ENCODE assay signal across 9 mouse cellular contexts in the genomic region with DNA sequence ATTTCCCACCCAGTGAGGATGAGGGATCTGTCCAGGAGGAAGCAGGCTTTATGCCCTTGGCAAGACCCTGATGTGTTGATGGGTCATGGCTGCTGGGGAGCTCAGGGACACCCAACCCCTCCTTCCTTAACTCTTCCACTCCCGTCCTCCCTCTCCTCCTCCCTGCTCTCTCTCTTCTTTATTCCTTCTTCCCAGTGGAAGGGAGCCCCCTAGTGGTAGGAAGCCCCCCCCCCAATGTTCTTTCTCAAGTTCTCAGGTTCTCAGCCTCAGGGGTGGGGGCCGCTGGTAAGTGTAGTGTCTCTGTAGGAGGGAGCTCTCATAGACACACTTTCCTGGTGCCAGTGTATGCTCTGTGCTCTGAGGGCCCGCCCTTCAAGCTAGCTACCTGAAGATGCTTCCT.
DNase-seq lines count a peak whose midpoint lies in the region; ATAC-seq lines count a peak whose summit lies in the region.
"Had no signal": no experiment of that assay in that cellular context is flagged by ENCODE, and none has a peak within 500 bp of the region (broad histone marks: within the 10 kb centered on the region; RNA-seq: fewer than 3 reads in every experiment).

No protein-coding gene starts in this region.

- H3K4me1 ChIP-seq in forebrain, embryonic 14.5 days (ENCODE audit: control insufficient read depth, insufficient read depth, low read length) = no peaks in the 10 kb centered on the region
- 0 out of 2 replicates have a peak, but pooled peaks cover 3% of the 10 kb centered on the region for H3K4me1 ChIP-seq in forebrain, embryonic 15.5 days
- no peaks in the 10 kb centered on the region for H3K4me1 ChIP-seq in liver, embryonic 11.5 days (replicated peaks; ENCODE audit: control insufficient read depth, insufficient read depth, low read length)
- peaks cover 23% of the 10 kb centered on the region for H3K4me1 ChIP-seq in limb, embryonic 10.5 days

- peak; percentile 37 for DNase-seq in forebrain, embryonic 14.5 days (ENCODE audit: low spot score)
- DNase-seq in liver = peak; percentile 13
- no peak for DNase-seq in liver, embryonic 11.5 days (ENCODE audit: low spot score)
- DNase-seq in Muller cell, postnatal 12 days (ENCODE audit: inconsistent ontology term) = peak; percentile 18
- no peak for DNase-seq in limb, embryonic 10.5 days (ENCODE audit: low spot score)
- no peak for DNase-seq in right cerebral cortex, postnatal 10 days (ENCODE audit: low spot score in 2 of 2)

- ATAC-seq in forebrain, embryonic 14.5 days = no peak
- ATAC-seq in forebrain, embryonic 15.5 days (replicated peaks) = no peak
- no peak for ATAC-seq in liver, embryonic 11.5 days (replicated peaks; ENCODE audit: low FRiP score)
- ATAC-seq in inflammation-experienced regulatory T-cells, adult 6 months = no peak

- no peak overlapping the region for H3K4me3 ChIP-seq in forebrain, embryonic 14.5 days (ENCODE audit: low read depth, low read length)
- H3K4me3 ChIP-seq in forebrain, embryonic 15.5 days = no peak overlapping the region
- no peak overlapping the region for H3K4me3 ChIP-seq in liver, embryonic 11.5 days (ENCODE audit: low read depth, low read length)
- no peak overlapping the region for H3K4me3 ChIP-seq in limb, embryonic 10.5 days
- H3K4me3 ChIP-seq: erythroblast, embryonic 14.5 days had no signal

- no peak overlapping the region for H3K9ac ChIP-seq in forebrain, embryonic 14.5 days (ENCODE audit: low read length)
- no peak overlapping the region for H3K9ac ChIP-seq in forebrain, embryonic 15.5 days (replicated peaks)
- H3K9ac ChIP-seq in liver, embryonic 11.5 days (ENCODE audit: low read depth, low read length) = no peak overlapping the region

- H3K27me3 ChIP-seq in forebrain, embryonic 14.5 days (replicated peaks; ENCODE audit: control insufficient read depth, insufficient read depth, low read length) = no peaks in the 10 kb centered on the region
- no peaks in the 10 kb centered on the region for H3K27me3 ChIP-seq in forebrain, embryonic 15.5 days
- no peaks in the 10 kb centered on the region for H3K27me3 ChIP-seq in liver, embryonic 11.5 days (replicated peaks; ENCODE audit: control insufficient read depth, insufficient read depth, low read length)
- H3K27me3 ChIP-seq in limb, embryonic 10.5 days (ENCODE audit: low read depth, poor library complexity, severe bottlenecking) = no peaks in the 10 kb centered on the region

- H3K27ac ChIP-seq in forebrain, embryonic 14.5 days (ENCODE audit: low read depth, low read length) = no peak overlapping the region
- H3K27ac ChIP-seq in forebrain, embryonic 15.5 days (replicated peaks) = no peak overlapping the region
- H3K27ac ChIP-seq in liver, embryonic 11.5 days (ENCODE audit: low read depth, low read length) = no peak overlapping the region
- peak overlapping the region; percentile 6; the same call in 1 of the 2 replicates for H3K27ac ChIP-seq in limb, embryonic 10.5 days

- H3K4me2 ChIP-seq in forebrain, embryonic 14.5 days (ENCODE audit: low read length) = no peak overlapping the region
- H3K4me2 ChIP-seq in forebrain, embryonic 15.5 days (replicated peaks) = no peak overlapping the region
- H3K4me2 ChIP-seq in liver, embryonic 11.5 days = no peak overlapping the region

- no peaks in the 10 kb centered on the region for H3K9me3 ChIP-seq in forebrain, embryonic 14.5 days (replicated peaks; ENCODE audit: control insufficient read depth, low read length)
- H3K9me3 ChIP-seq in forebrain, embryonic 15.5 days = no peaks in the 10 kb centered on the region
- H3K9me3 ChIP-seq in liver, embryonic 11.5 days (ENCODE audit: control insufficient read depth, low read length) = no peaks in the 10 kb centered on the region
- no peaks in the 10 kb centered on the region for H3K9me3 ChIP-seq in limb, embryonic 10.5 days (replicated peaks)

- H3K36me3 ChIP-seq in forebrain, embryonic 14.5 days (ENCODE audit: control insufficient read depth, insufficient read depth, low read length) = no peaks in the 10 kb centered on the region
- no peaks in the 10 kb centered on the region for H3K36me3 ChIP-seq in forebrain, embryonic 15.5 days
- no peaks in the 10 kb centered on the region for H3K36me3 ChIP-seq in liver, embryonic 11.5 days (ENCODE audit: control insufficient read depth, insufficient read depth, low read length)
- no peaks in the 10 kb centered on the region for H3K36me3 ChIP-seq in limb, embryonic 10.5 days

- WGBS in forebrain, embryonic 14.5 days = 70% methylated on average over 3 of the region's 3 CpGs
- WGBS in forebrain, embryonic 15.5 days = 78% methylated on average over 3 of the region's 3 CpGs
- WGBS in liver, embryonic 11.5 days = 60% methylated on average over 3 of the region's 3 CpGs
- 72% methylated on average over 3 of the region's 3 CpGs for WGBS in limb, embryonic 10.5 days

Comparison
In these comparisons a context has a peak if more than half of its experiments do, and no peak if none do; other contexts are left out.
1. DNase-seq: peak in forebrain, embryonic 14.5 days (single experiment), liver (single experiment) and Muller cell, postnatal 12 days (single experiment); none in liver, embryonic 11.5 days (single experiment), limb, embryonic 10.5 days (single experiment) and right cerebral cortex, postnatal 10 days (0 of 2).